Mouse (Mus musculus) stomach, embryonic 16.5 days (tissue): ENCODE results near the gene Morc1. TPM values are rescaled to one million over a fixed set of nuclear protein-coding genes. Genes with fewer than 3 reads are reported as not detected.

ENCODE experiments used
- ATAC-seq: fragments of 200-750 bp; cut with Nextera tagmentation; 2 replicates; pipeline ENCODE4 v1.8.0; 2017; ENCODE audit warnings: moderate number of reproducible peaks, moderate TSS enrichment; ENCODE audit not compliant: insufficient read depth, low FRiP score
- H3K27ac ChIP-seq: fragments of 300-500 bp; sonication (generic); 2 replicates; pipeline ENCODE4 v1.5.1; 2014; ENCODE audit warnings: low read length
- H3K27me3 ChIP-seq: fragments of 300-500 bp; sonication (generic); 2 replicates; pipeline ENCODE4 v1.6.1; 2014; ENCODE audit warnings: low read length, control low read depth, mixed read lengths; ENCODE audit not compliant: control insufficient read depth, insufficient read depth
- H3K36me3 ChIP-seq: fragments of 300-500 bp; sonication (generic); 2 replicates; pipeline ENCODE4 v1.6.1; 2014; ENCODE audit warnings: low read length; ENCODE audit not compliant: control insufficient read depth, insufficient read depth
- H3K4me1 ChIP-seq: fragments of 300-500 bp; sonication (generic); 2 replicates; pipeline ENCODE4 v1.6.1; 2014; ENCODE audit warnings: low read length, control low read depth, mixed read lengths; ENCODE audit not compliant: control insufficient read depth, insufficient read depth
- H3K4me2 ChIP-seq: fragments of 300-500 bp; sonication (generic); 2 replicates; pipeline ENCODE4 v1.6.1; 2014; ENCODE audit warnings: low read depth, low read length, mixed read lengths
- H3K4me3 ChIP-seq: fragments of 300-500 bp; sonication (generic); replicated peaks from 2 replicates; pipeline ENCODE4 v1.5.1; 2014; ENCODE audit warnings: mild to moderate bottlenecking, low read length
- H3K9ac ChIP-seq: fragments of 300-500 bp; sonication (generic); 2 replicates; pipeline ENCODE4 v1.6.1; 2014; ENCODE audit warnings: low read length
- H3K9me3 ChIP-seq: fragments of 300-500 bp; sonication (generic); replicated peaks from 2 replicates; pipeline ENCODE4 v1.6.1; 2016; ENCODE audit warnings: low read length, control low read depth; ENCODE audit not compliant: control insufficient read depth
- WGBS: fragments of 180-500 bp; shearing (Covaris S2); extraction: QIAGEN DNeasy Blood & Tissue Kit; methylation state at CpG from one replicate; pipeline ENCODE4 v1.1.7; 2014; 5-methylcytosine and 5-hydroxymethylcytosine counted together
- polyA plus RNA-seq: library from polyadenylated mRNA; unstranded; fragments of >200 nt; fragmentation: Nextera tagmentation; extraction: Ambion mirVana; gene quantifications from 2 replicates; pipeline ENCODE4 v1.2.1, GENCODE M21; 2015

The Morc1 gene
- 0.04 and 0.11 TPM in 2 replicates for polyA plus RNA-seq

DNA sequence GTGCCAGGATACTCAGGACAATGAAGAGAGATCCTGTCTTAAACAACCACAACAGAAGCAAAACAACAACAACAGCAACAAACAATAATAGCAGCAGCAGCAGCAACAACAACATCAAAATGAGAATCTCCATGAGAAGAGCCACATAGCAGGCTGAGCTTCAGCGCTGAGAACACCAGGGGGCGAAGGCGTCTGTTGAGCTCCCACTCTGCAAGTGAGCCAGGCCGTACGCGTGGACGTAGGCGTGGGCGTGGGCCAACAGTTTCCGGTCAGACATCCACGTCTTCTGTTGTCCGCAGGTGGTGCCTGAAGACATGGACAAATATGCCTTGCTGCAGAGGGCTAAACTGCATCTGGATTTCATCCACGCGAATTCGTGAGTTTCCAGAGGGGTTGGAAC is at the start of gene Morc1:
Gene Morc1, plus strand, starts transcription at position 211 of the 400 bp plus-strand sequence.
- Histone ChIP-seq H3K4me3 (no peak within 1 kb of the TSS), H3K36me3 (no peaks in the 10 kb centered on the region), H3K9ac (no peak within 1 kb of the TSS), H3K9me3 (no peaks in the 10 kb centered on the region), H3K4me1 (no peaks in the 10 kb centered on the region), H3K4me2 (no peak within 1 kb of the TSS), H3K27ac (no peak within 1 kb of the TSS), H3K27me3 (no peaks in the 10 kb centered on the region)
- WGBS, result 92% methylated on average over 15 of the region's 15 CpGs
- no peak for ATAC-seq

DNA sequence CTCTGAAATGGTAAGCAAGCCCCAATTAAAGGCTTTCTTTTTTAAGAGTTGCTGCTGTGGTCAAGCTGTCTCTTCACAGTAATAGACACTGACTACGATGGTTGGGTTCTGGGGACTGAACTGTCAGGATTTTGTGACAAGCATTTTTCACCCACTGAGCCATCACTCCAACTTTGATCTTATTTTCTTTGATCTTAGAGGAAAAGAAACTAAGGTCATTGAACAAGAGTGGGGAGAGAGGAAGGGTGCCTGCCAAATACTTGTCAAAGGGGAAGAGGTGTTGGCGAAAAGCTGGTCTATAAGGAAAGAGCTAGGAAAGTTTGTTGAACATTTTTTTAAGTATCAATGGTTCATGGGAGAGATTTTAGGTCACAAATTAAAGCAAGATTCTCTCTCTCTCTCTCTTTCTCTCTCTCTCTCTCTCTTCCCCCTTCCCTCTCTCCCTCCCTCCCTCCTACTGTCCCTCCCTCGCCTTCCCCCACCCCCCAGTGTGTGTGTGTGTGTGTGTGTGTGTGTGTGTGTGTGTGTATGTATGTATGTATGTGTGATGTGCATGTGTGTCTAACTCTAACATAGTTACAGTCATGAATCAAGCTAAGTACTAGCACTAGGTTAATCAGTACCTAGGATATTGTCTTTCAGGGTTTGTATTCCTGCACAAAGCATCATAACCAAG is 47.3 kb upstream of the Morc1 start:
- 82% methylated on average over 3 of the region's 3 CpGs for WGBS
- H3K9ac ChIP-seq, result no peak overlapping the region
- H3K36me3 ChIP-seq, result no peaks in the 10 kb centered on the region
- no peaks in the 10 kb centered on the region for H3K9me3 ChIP-seq
- H3K27ac ChIP-seq, result no peak overlapping the region
- H3K27me3 ChIP-seq, result no peaks in the 10 kb centered on the region
- no peak for ATAC-seq
- H3K4me3 ChIP-seq, result no peak overlapping the region
- H3K4me2 ChIP-seq, result no peak overlapping the region
- H3K4me1 ChIP-seq, result no peaks in the 10 kb centered on the region

DNA sequence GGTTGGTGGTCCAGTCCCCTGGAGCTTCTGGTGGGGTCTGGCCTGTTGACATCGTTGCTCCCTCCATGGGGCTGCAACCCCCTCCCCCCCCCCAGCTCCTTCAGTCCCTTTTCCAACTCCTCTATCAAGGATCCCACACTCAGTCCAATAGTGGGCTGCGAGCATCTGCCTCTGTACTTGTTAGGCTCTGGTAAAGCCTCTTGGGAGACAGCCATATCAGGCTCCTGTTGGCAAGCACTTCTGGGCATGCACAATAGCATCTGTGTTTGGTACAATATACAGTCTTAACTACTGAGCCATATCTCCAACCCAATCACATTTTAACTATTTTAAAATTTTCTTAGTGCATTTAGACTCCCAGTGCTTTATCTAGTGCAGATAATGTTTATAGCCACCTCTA is 44.1 kb upstream of the Morc1 start:
- Histone ChIP-seq H3K27ac (no peak overlapping the region), H3K4me3 (no peak overlapping the region), H3K36me3 (no peaks in the 10 kb centered on the region), H3K9ac (no peak overlapping the region), H3K4me2 (no peak overlapping the region), H3K9me3 (no peaks in the 10 kb centered on the region), H3K27me3 (no peaks in the 10 kb centered on the region), H3K4me1 (no peaks in the 10 kb centered on the region)
- no peak for ATAC-seq
- WGBS, result 75% methylated on average over 2 of the region's 2 CpGs

DNA sequence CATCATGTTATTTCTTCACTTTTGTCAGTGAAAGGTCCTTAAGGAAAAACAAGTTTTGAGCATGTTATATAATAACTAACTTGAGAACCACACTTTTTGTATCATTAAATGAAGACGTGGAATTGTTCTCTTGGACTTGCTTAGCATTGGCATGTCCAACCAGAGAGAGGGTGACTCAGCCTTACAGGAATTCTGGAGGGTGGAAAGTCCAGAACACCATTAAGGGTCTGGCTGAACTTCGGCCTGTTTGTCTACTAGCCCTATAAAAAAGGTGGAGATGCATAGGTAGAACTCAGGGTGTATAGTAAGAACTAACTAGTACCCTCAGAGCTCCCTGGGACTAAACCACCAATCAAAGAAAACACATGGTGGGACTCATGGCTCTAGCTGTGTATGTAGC is 35.8 kb upstream of the Morc1 start:
- no peaks in the 10 kb centered on the region for H3K36me3 ChIP-seq
- H3K4me1 ChIP-seq, result no peaks in the 10 kb centered on the region
- H3K27ac ChIP-seq, result no peak overlapping the region
- WGBS, result 81% methylated on average over 2 of the region's 2 CpGs
- H3K4me3 ChIP-seq, result no peak overlapping the region
- H3K27me3 ChIP-seq, result no peaks in the 10 kb centered on the region
- no peak for ATAC-seq
- H3K9me3 ChIP-seq, result no peaks in the 10 kb centered on the region
- H3K4me2 ChIP-seq, result no peak overlapping the region
- no peak overlapping the region for H3K9ac ChIP-seq

DNA sequence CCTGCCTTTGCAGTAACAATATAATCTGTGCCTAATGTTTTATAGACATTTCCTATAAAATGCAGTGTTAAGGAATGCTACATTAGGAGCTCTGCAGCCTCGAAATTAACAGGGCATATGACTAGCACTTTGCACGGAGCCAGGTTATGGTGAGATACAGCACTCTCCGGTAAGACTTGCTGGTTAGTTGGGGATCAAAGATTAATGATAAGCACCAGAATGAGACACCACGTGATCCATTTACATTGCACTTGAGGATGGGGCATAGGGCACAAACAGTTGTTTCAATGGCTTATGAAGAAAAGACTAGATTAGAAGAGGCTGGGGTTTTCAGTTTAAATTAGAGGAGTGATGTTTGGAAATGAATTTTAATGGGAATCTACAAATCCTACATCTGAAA is 28.1 kb upstream of the Morc1 start:
- H3K4me2 ChIP-seq, result no peak overlapping the region
- H3K9me3 ChIP-seq, result no peaks in the 10 kb centered on the region
- H3K9ac ChIP-seq, result no peak overlapping the region
- H3K4me1 ChIP-seq, result no peaks in the 10 kb centered on the region
- WGBS, result 57% methylated on average over 4 of the region's 4 CpGs
- no peak for ATAC-seq
- no peak overlapping the region for H3K27ac ChIP-seq
- no peaks in the 10 kb centered on the region for H3K27me3 ChIP-seq
- H3K36me3 ChIP-seq, result no peaks in the 10 kb centered on the region
- H3K4me3 ChIP-seq, result no peak overlapping the region

DNA sequence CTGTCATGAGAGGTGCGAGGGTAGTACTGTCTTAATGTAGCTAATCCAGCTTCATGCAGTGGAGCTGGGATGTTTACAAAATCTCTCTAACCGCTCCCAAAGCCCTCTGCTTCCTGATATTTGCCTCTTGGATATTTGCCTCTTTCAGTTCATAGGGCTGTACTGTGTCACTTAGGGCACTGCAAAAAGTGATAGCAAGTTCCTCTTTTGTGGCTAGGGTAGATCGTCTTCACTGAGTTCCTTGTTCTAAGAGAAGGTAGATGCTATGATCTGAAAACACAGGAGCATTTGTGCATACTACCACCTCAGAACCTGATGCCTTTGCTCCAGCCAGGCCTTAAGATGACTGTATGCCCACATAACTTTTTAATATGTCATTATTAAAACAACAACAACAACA is 27.6 kb upstream of the Morc1 start:
- Histone ChIP-seq H3K9me3 (no peaks in the 10 kb centered on the region), H3K9ac (no peak overlapping the region), H3K4me2 (no peak overlapping the region), H3K27me3 (no peaks in the 10 kb centered on the region), H3K4me3 (no peak overlapping the region), H3K36me3 (no peaks in the 10 kb centered on the region), H3K27ac (no peak overlapping the region), H3K4me1 (no peaks in the 10 kb centered on the region)
- 62% methylated on average over 3 of the region's 3 CpGs for WGBS
- no peak for ATAC-seq

DNA sequence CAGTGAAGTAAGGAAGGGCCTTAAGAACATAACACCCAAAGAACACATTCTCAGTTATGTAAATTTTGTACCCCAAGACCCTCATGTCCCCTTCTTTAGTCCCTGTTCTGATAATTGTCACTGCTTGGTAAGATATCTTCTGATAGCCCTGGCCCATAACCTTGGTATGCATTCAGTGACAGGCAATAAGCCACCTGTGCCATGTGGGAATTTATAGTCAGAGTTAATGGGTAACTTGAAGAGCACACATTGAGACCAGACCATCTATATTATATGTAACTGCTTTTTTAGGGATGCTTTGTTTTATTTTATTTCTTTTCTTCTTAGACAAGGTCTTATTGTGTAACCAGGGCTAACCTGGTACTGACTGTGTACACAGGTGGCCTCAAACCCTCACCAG is 27.0 kb upstream of the Morc1 start:
- no peak overlapping the region for H3K4me2 ChIP-seq
- H3K27ac ChIP-seq, result no peak overlapping the region
- no peaks in the 10 kb centered on the region for H3K4me1 ChIP-seq
- H3K27me3 ChIP-seq, result no peaks in the 10 kb centered on the region
- no peak for ATAC-seq
- H3K9me3 ChIP-seq, result no peaks in the 10 kb centered on the region
- H3K36me3 ChIP-seq, result no peaks in the 10 kb centered on the region
- no peak overlapping the region for H3K4me3 ChIP-seq
- H3K9ac ChIP-seq, result no peak overlapping the region

DNA sequence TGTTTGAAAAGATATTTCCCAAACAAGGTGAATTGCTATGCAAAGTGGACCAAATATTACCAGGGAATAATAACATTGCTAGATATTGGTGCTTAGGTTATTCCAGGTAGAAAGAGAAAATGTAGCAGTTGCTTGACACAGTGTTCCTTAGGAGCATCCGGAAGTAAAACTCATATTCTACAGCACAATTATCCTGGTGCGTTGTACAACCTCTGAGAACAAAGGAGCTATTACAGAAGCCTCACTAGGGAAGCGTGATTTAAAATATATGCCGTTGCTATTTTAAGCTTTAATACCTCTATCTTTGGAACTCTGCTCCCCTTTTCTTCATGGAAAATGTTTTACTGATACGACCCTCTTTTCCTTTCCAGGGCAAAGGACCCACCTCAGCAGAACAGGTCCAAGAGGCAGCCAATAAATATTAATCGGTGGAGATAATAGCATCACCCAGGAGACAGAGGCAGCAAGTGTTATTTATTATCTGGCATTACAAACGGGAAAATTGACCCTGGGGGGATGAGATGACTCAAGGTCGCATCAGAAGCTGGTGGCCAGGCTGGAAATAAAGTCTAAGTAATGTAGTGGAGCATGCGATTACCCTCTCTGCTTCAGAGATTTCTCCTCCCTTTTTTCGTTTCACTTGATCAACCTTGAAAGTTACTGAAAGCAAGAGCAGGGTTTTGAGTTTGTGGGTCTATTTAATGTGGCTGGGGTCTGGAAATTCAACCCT is 25.2 kb upstream of the Morc1 start:
- H3K9me3 ChIP-seq, result no peaks in the 10 kb centered on the region
- H3K9ac ChIP-seq, result no peak overlapping the region
- ATAC-seq, result no peak
- no peak overlapping the region for H3K27ac ChIP-seq
- H3K4me2 ChIP-seq, result no peak overlapping the region
- 66% methylated on average over 10 of the region's 10 CpGs for WGBS
- no peaks in the 10 kb centered on the region for H3K27me3 ChIP-seq
- no peaks in the 10 kb centered on the region for H3K36me3 ChIP-seq
- no peak overlapping the region for H3K4me3 ChIP-seq
- peaks cover 7% of the 10 kb centered on the region for H3K4me1 ChIP-seq

DNA sequence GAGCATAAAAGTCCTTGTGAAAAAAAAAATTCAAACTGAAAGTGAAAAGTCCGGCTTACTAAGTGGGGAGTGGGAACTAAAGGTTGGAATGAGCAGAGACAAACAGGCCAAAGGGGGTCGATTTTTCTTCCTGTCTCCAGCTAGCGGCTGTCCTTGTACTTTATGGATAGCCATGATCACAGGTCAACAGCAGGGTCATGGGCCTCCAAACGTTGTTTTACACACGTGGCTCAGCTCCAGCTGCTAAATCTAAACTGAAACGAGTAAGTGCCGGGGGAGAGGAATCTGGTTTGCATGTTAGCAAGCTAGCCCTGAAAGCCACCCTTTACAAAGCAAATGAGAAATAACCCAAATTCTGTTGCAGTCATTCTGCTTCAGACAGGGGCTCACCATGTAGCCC is 21.5 kb upstream of the Morc1 start:
- Histone ChIP-seq H3K27ac (no peak overlapping the region; the same call in 1 of the 2 replicates), H3K4me3 (peak overlapping the region; percentile 35)
- ATAC-seq, result peak; percentile 8; the same call in 1 of the 2 replicates

More for the DNA sequence above, 21.5 kb upstream of the Morc1 start:
- 25% methylated on average over 7 of the region's 7 CpGs for WGBS
- H3K9me3 ChIP-seq, result no peaks in the 10 kb centered on the region
- no peaks in the 10 kb centered on the region for H3K27me3 ChIP-seq
- peaks cover 12% of the 10 kb centered on the region for H3K4me1 ChIP-seq
- H3K36me3 ChIP-seq, result no peaks in the 10 kb centered on the region
- H3K9ac ChIP-seq, result 0 out of 2 replicates have a peak overlapping the region, but pooled peaks have one; percentile 6
- H3K4me2 ChIP-seq, result peak overlapping the region; percentile 47
